Mouse (Mus musculus) megakaryocyte progenitor cell, adult 5-6 weeks (primary cell): ENCODE data around the gene Vat1. TPM values are rescaled to one million over a fixed set of nuclear protein-coding genes. Genes with fewer than 3 reads are reported as not detected.
"Not testable (repeated sequence)": the region's sequence is repeated elsewhere in the genome, so short reads cannot be mapped to it uniquely, and the experiment has no call there.

Source experiments
- ATAC-seq: replicated peaks from 2 replicates; pipeline ENCODE4 v1.8.0; 2016; ENCODE audit warnings: mild to moderate bottlenecking, moderate TSS enrichment, inconsistent platforms; ENCODE audit not compliant: poor library complexity
- total RNA-seq, 2 experiments: library from RNA; stranded (forward) in 1 of 2; stranded (reverse) in 1 of 2; fragments of 157-497, 149-512 nt in 1 of 2; fragments of 200-1000 nt in 1 of 2; gene quantifications; 2 replicates each; pipeline versions ENCODE4 v1.2.3 to v1.2.4; 2015 to 2017

Gene Vat1
- 83.6 and 92.8 TPM in 2 replicates for total RNA-seq (2015)
- 47.9 and 50.0 TPM in 2 replicates for total RNA-seq (2017)

DNA sequence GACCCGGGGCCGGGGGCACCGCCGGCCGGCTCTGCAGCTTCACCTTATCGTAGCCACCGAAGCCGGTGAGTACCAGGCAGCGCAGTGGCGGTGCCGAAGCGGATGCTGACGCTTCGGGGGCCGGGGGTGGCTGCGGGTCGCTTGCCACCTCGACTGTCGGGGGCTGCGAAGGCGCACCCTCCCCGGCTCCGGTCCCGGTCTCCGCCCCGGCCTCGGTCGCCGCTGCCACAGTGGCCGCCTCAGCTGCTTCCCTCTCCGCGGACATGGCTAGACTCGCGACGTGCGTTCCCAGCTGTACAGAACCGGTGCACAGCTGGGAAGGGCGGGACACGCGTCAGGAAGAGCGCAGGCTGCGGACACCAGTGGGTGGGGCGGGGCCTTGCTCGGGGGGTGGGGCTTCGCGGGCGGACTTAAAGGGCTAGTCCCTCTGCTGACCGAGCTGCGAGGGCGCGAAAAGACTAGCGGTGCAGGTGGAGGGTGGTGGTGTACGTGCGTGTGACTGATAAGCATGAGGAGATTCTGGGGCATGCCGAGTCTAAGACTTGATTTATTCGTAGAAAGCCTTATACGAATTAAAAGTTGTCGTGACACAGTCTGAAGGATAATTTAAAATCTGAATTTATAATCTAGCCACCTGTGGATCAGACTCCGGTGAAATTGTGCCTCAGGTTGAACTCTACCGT is at the start of gene Vat1:
Gene Vat1 (minus strand): TSS at position 362 of the 683 bp plus-strand sequence.
- peak; percentile 18 for ATAC-seq

- no peak for ATAC-seq
These were observed 41.1 kb upstream of the Vat1 start for GRCm38 (mm10) chr11:101507090-101507489.

GRCm38 (mm10) chr11:101506269-101506780 is 40.3 kb upstream of the Vat1 start:
- ATAC-seq = no peak

DNA sequence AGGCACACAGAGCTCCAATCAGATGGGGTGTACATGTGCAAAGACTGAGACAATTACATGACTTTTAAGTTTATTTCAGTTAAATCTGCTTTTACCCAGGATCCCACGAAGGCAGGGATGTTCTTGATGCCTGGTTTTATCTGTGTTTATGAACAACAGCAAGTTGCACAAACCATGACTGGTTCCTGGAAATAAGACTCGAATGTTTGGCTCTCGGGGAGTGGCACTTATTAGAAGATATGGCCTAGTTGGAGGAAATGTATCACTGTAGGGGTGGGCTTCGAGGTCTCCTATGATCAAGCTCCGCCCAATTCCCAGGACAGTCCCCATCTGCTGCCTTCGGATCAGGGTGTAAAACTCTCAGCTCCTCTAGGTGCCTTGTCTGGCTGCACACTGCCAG is 20.1 kb upstream of the Vat1 start:
- ATAC-seq = 0 out of 2 replicates have a peak, but pooled peaks have one; percentile 2

GRCm38 (mm10) chr11:101485509-101486028 is 19.5 kb upstream of the Vat1 start:
- ATAC-seq = peak; percentile 95

DNA sequence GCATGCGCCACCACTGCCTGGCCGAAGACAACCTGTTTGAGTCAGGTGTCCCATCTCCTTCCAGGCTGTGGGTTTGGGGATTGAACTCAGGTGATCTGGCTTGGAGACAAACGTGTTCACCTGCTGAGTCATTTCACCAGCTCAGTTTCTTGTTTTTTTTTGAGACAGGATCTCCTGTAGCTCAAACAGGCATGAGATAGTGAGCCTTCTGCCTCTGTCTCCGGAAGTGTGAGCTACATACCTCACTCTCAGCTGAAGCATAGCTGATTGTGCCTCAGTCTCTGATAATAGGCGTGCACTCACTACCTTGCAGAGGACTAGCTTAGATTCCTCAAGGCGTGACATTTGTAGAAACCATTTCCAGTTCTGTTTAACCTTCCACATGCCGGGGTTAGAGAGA is 18.8 kb upstream of the Vat1 start:
- ATAC-seq = 0 out of 2 replicates have a peak, but pooled peaks have one; percentile 27

GRCm38 (mm10) chr11:101484245-101484644 is 18.2 kb upstream of the Vat1 start:
- ATAC-seq = no peak

DNA sequence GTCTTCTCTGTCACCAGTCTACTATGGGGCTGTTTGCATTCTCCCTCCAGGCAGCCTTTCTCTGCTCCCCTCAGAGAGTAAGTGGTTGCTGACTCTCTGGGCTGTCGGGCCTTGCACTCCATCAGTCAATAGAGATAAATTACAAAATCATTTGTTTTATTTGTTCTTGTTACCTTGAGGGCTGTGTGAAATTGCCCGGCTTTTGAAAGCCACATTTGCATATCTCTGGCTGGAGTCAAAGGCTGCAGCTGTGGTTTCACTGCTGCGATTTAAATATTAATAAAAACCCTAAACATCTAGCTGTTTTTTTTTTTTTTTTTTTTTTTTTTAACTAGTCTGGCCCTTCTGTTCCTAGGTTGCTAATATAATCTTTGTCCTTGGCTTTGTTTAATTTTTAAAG is 17.8 kb upstream of the Vat1 start:
- ATAC-seq = no peak

GRCm38 (mm10) chr11:101480912-101481311 is 14.9 kb upstream of the Vat1 start:
- no peak for ATAC-seq

DNA sequence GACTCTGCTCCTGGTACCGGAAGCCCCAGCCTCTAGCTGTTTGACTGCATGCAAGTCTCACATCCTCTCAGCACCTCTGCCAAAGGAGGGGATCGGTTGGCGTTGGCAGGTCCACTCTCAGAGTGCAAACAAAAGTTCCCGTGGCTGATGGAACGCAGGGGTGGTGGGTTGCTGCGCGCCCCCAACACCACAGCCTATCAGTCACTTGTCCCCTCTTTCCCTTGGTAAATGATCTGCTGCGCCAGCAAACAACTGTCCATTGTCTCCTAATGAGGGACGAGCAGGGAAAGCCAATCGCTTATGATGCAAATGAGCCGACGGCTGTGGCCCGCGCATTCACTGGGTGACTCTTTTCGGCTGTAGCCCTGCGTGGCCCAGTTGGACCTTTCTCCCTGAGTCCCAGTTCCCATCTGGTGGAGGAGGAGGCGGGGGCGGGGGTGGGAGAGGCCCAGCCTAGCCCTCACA is 13.2 kb upstream of the Vat1 start:
- ATAC-seq = no peak

DNA sequence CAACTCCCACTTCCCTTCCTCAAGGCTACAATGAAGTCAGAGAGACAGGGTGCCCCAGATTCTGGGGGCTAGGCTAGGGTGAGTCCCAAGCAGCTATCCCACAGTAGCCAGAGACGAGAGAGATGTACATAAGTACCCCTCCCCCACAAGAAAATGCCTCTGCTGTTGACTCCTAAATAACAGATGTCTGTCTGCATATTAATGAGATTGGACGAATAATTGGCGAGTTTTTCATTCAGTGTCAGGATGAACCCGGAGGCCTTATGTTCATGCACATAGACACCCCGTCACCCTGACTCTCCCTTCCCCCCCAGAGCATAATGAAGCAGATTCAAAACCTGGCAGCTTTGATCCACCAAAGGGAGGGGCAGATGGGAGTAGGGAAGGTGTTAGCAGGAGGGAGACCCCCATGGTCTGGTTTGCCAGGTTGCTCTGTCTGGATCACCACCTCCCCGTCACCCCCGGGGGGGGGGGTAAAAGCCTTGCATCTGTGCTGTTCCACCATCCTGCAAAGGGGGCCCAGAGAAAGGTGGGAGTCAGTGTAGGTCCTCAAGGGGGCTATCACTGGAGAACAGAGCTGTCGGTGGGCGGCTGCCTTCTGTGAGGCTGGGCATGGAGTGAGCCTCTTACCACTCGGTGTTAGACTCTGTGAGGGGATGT is 11.7 kb upstream of the Vat1 start:
- ATAC-seq = no peak

GRCm38 (mm10) chr11:101477194-101477551 is 11.1 kb upstream of the Vat1 start:
- no peak for ATAC-seq

DNA sequence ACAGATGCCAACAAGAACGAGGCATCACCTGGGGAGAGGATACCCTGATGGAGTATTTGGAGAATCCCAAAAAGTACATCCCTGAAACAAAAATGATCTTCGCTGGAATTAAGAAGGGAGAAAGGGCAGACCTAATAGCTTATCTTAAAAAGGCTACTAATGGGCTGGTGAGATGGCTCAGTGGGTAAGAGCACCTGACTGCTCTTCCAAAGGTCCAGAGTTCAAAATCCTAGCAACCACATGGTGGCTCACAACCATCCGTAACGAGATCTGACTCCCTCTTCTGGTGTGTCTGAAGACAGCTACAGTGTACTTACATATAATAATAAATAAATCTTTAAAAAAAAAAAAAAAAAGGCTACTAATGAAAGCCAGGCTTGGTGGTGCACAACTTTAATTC is 10.3 kb upstream of the Vat1 start:
- not testable (repeated sequence) for ATAC-seq

DNA sequence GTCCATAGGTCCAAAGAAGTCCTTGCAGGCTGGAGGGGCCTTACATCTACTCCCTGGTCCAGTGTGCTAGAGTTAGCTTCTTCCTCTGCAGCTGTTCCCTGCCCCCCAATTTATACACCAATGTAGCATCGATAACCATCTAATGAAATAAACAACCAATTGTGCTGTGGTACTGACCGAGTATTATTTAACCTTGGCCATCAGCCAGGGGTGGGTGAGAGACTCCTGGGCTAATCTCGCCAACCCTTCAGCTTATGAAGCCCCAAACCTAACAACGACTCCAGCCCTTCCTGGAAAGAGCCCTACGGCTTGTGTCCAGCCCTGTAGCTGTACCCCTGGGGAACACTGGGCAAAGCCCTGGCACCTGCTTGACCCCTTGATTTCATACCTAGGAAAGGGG is 8.3 kb upstream of the Vat1 start:
- no peak for ATAC-seq

- not testable (repeated sequence) for ATAC-seq
These were observed 7.7 kb upstream of the Vat1 start for GRCm38 (mm10) chr11:101473686-101474085.

DNA sequence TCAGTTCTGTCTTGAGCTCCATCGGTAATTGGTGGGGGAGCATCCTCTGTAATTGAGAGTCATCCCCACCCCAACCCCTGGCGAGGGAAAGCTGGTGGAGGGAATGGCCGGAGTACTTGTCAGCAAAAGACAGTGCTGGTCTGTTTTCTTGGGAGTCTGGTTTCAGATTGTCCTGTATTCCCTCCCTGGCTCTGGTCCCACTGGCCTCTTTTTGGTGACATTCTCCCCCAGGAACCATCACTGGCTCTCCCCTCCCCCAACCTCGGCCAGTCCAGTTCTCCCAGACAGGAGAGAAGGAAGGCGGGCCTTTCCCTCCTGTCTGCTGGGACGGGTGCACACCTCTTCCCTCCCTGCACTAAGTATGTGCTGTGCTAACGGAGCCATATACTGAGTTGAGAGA is 6.3 kb upstream of the Vat1 start:
- ATAC-seq = no peak

DNA sequence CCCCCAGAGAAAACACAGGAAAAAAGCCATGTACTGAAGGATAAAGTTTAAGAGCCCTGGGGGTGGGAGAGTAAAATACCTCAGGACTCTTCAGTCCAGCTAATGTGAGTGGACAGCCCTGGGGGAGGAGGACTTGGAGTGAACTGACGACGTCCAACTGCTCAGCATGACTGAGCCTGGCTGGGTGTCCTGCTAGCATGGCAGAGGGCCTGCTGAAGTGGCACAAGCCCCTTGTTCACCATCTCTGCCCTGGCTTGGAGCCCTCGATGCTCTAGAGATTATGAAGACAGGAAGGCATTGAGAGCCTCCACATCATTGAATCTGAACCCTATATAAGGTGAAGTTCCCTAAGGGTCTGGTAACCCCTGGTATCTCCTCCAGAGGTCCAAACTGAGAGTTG is 5.9 kb upstream of the Vat1 start:
- ATAC-seq = no peak

GRCm38 (mm10) chr11:101470206-101470605 is 4.2 kb upstream of the Vat1 start:
- ATAC-seq = no peak

GRCm38 (mm10) chr11:101469155-101469554 is 3.1 kb upstream of the Vat1 start:
- no peak for ATAC-seq

DNA sequence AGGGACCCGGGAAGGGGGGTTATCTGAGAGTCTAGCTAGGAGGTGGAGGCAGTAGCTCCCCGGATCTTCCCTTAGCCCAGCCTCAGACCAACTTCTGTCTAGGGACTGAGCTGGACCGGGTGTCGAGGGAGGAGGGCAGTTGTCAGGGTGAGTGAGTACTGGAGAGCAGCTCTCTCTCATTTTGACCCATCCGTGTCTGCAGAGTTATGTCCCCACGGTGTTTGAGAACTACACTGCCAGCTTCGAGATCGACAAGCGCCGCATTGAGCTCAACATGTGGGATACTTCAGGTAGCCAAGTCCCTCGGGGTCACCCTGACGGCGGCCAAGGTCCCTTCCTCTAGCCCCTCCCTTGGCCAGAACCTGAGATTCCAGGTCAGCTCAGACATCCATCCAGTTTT is 2.7 kb upstream of the Vat1 start:
- ATAC-seq = no peak

DNA sequence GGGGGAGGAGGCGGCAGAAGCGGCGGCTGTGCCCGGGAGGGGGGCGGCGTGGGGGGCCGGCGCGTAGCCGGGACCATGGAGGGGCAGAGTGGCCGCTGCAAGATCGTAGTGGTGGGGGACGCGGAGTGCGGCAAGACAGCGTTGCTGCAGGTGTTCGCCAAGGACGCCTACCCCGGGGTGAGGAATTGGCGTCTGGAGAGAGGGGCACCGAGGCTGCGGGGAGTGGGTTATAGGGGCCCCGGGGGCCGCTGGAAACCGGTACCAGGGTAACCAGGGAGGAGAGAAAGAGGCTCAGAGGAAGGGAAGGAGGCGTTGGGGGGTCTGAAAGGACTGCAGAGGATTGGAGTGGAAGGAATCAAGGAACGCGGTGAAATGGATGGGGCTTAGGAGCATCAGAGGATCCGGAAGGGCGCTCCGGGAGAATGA is 2.2 kb upstream of the Vat1 start:
- ATAC-seq = no peak
